Mouse (Mus musculus) lung, adult 10 weeks (tissue): ENCODE measurements around the gene P4htm. TPM values are rescaled to one million over a fixed set of nuclear protein-coding genes. Genes with fewer than 3 reads are reported as not detected.

Source experiments
- polyA plus RNA-seq: library from polyadenylated mRNA; stranded (reverse); fragments of 350-450 nt; fragmentation: Illumina TruSeq; extraction: RNeasy Lipid Tissue Mini Kit (QIAGEN cat#74804); gene quantifications from one replicate; pipeline ENCODE4 v1.2.3, GENCODE M21; 2014; ENCODE audit warnings: low read depth, low replicate concordance; ENCODE audit not compliant: insufficient read depth

The P4htm gene
- 7.7 TPM for polyA plus RNA-seq

DNA sequence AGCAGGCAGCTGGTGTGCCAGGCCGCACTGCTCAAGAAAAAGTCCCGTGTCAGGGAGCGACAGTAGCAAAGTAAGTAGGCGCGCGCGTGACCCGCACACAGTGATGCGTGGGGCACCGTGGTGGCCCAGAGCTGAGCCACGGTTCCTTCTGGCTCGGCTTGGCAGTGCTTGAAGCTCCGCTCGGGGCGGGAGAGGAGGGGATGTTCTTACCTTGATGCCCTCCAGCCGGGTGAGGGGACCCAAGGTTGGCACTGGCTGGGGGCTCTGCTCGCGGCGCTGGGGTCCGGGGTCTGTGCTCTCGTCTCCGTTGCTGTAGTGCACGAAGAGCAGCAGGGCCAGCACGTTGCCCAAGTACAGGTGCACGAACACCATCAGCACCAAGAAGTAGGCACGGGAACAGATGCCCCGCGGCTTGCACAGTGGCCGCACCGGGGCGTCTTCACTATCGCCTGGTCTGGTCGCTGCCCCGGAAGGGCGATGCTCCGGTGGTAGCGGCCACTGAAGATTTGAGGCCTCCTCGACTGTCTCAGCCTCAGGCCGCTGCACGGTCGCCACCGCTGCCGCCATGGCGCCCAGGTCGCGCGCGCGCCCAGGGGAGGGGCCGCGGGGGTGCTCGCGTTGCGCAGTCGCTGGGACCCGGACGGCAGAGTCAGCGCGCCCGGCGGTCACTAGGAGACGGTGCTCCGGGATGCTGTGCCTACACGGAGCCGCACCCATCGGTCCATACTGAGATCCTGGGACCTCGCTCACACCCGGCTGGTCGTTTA, at the start of gene P4htm:
P4htm (minus strand) TSS at position 670 of the 767 bp plus-strand sequence.

DNA sequence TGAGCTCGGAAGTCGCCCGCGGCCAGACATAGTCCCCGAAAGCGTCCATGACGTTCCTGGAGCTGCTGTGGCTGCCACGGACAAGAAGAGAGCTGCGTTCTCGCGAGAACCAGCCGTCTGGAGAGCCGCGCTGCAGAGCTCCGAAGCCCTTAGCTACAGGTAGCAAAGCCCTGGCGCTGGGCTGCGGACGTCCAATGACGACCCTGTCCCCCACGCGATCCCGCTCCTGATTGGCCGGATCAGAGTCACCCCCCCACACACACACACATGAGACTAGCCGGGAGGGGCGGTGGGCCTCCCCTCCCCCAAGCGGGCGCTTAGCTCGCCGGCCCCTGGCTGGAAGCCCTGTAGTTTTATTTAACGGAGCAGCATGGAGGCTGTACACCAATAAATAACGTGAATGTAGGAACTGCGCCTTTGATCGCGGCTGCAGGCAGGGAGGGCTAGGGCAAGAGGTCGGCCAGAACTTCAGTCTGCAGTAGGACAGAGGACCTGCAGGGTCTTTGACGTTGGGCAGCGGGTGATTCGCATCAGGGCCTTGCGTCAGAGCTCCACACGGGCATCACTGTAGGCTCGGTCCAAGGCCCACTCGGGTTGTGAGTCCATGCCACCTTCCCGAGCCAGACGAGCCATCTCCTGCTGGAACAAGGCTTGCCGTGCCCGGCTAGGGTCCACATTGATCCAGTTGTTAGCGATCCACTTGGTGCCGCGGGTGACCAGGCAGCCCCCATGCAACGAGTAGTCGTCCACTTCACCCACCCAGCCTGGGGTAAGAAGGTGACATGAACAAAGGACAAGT, 18.7 kb downstream of the P4htm start, which contains the start of gene Wdr6:
Wdr6 (minus strand) TSS at position 195 of the 799 bp plus-strand sequence.

DNA sequence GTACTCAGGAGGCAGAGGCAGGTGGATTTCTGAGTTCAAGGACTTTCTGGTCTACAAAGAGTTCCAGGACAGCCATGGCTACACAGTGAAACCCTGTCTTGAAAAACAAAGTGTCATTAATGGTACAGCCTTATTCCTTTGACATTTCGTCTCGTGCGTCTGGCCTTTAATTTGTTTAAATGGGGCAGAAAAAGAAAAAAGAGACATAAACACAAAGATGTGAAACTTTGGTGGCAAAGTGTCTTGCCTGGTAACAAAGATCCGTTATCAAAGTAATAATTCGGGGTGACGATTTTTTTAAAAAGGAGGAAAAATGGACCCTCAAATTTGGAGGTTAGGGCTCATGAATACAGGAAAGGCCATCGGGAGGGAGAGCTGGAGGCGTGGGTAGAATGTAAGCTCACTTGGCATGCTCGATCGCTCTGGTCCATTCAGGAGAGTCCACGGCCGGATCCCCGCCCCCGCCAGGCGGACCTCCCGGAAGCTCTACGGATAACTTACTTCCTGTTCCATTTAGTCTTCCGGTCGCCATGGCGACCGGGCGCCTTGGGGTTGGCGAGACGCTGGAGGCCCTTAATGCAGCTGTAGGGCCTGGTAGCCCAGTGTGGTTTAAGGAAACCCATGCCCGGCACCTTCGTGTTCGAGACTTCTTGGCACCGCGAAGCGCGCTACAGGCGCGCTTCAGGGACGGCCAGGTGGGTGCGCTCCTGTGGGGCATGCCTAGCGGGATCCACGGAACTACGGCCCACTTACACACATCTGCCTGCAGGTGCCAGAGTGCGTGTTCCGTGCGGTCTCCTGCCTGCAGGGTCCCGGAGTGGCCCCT, 27.9 kb downstream of the P4htm start, which contains the start of gene Dalrd3:
Dalrd3 (plus strand) TSS at position 506 of the 826 bp plus-strand sequence.

DNA sequence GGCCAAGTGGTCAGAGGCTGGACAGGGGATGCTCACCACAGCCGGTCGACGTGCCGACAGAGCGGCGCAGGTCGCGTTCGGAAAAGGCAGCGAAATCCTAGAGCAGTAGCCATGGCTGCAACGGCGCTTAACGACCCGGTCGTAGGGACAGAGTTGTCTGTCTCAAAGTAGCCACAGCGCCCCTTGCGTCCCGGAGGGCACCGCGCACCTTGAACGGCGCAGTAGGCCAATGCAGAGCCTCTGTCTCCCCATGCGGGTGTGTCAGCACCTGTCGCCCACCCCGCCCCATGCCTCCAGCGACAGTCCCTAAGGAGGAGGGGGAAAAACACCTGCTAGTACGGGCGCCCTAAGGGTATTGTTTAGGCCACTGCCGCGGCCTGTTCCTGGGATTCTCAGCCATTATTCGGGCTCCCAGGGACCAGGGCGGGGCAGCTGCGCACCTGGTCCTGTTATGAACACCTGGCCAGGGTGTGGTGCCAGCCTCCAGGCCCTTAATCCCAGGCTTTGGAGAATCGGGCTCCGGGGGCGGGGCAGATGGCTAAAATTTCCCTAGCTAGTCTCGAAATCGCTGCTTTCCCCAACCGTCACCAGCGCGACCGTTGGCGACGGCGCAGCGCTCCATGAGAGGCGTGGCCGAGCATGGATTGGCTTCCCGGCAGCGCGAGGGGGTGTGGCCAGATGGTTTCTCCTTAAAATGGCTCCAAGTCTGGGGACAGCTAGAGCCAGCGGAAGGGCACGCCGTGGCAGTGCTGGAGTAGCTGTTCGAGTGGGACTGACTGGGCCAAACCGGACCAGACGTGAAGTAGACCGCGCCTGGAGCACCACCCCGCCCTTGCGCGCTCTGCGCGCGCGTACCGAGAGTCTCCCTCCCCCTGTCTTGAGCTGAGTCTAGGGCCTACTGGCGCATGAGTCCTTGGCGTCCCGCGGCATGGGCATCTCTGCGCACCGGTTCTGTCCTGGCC, 30.4 kb downstream of the P4htm start, which contains the start of gene Ndufaf3:
Ndufaf3 (minus strand) TSS at position 620 of the 962 bp plus-strand sequence.

DNA sequence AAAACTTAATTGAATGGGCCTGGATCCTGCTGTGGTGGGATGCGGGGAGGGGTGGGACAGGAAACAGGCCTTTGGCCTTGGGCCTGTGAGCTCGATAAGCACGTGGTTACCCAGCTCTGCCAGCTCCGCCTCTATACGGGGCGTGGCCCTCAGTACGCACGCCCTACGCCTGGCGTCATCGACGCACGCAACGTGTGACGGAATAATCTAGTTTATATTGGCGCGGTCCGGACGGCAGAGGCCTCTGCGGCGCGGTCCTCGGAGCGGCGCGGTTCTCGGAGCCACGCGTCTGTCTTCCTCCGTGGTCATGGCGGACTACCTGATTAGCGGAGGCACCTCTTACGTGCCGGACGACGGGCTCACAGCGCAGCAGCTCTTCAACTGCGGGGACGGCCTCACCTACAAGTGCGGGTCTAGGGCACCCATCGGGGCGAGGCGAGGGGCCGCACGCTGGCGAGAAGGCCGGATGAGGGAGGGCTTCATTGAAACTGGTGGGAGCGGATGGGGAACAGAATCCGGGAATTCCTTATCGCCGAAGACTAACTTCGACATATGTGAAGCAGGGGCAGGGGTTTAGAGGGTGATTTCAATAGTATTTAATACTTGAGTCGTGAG, 37.1 kb downstream of the P4htm start, which contains the start of gene Impdh2:
Impdh2 (plus strand) TSS at position 60 of the 615 bp plus-strand sequence.

Other genes with a start within 250 kb of the P4htm start
- gene Usp4, start 249.8 kb downstream of the P4htm start, polyA plus RNA-seq, result 62.5 TPM
- 0.82 TPM for gene 1700102P08Rik, start 204.9 kb downstream of the P4htm start, polyA plus RNA-seq
- not detected for gene Ccdc36, start 169.2 kb downstream of the P4htm start, polyA plus RNA-seq
- gene BC048562, start 161.2 kb downstream of the P4htm start, polyA plus RNA-seq, result not detected
- gene Ccdc71, start 137.1 kb downstream of the P4htm start, polyA plus RNA-seq, result 16.2 TPM
- gene Klhdc8b, start 136.1 kb downstream of the P4htm start, polyA plus RNA-seq, result 27.7 TPM
- 37.0 TPM for gene Lamb2, start 117.9 kb downstream of the P4htm start, polyA plus RNA-seq
- gene Usp19, start 107.1 kb downstream of the P4htm start, polyA plus RNA-seq, result 38.6 TPM
- 46.7 TPM for gene Qars, start 90.0 kb downstream of the P4htm start, polyA plus RNA-seq
- gene Qrich1, start 80.9 kb downstream of the P4htm start, polyA plus RNA-seq, result 27.9 TPM
- 53.0 TPM for gene Impdh2, start 37.4 kb downstream of the P4htm start, polyA plus RNA-seq
- gene Ndufaf3, start 30.2 kb downstream of the P4htm start, polyA plus RNA-seq, result 37.0 TPM
- gene Dalrd3, start 27.8 kb downstream of the P4htm start, polyA plus RNA-seq, result 52.3 TPM
- 23.5 TPM for gene Wdr6, start 18.9 kb downstream of the P4htm start, polyA plus RNA-seq
- 14.2 TPM for gene Arih2, start 51.7 kb upstream of the P4htm start, polyA plus RNA-seq
- 33.7 TPM for gene Slc25a20, start 64.4 kb upstream of the P4htm start, polyA plus RNA-seq
- 19.3 TPM for gene Prkar2a, start 91.6 kb upstream of the P4htm start, polyA plus RNA-seq
- gene Ip6k2, start 186.1 kb upstream of the P4htm start, polyA plus RNA-seq, result 35.1 TPM
- gene Nckipsd, start 210.7 kb upstream of the P4htm start, polyA plus RNA-seq, result 6.5 TPM
- gene Celsr3, start 228.7 kb upstream of the P4htm start, polyA plus RNA-seq, result 0.03 TPM